Mouse (Mus musculus) frontal cortex, adult 2 months (tissue): ENCODE measurements around the gene Card10. TPM values are rescaled to one million over a fixed set of nuclear protein-coding genes. Genes with fewer than 3 reads are reported as not detected.

Experiments used
- DNase-seq, 2 experiments: peaks; one replicate each; pipeline ENCODE4 v3.0.0; 2022; ENCODE audit warnings: low spot score in 1 of 2; ENCODE audit errors: extremely low spot score in 1 of 2
- polyA plus RNA-seq: library from polyadenylated mRNA; depleted of rRNA; stranded (reverse); fragments of >200 nt; gene quantifications from 2 replicates; pipeline ENCODE4 v1.2.3, GENCODE M21; 2012

Card10 gene
- polyA plus RNA-seq, 1 experiment, result 12.0 TPM

DNA sequence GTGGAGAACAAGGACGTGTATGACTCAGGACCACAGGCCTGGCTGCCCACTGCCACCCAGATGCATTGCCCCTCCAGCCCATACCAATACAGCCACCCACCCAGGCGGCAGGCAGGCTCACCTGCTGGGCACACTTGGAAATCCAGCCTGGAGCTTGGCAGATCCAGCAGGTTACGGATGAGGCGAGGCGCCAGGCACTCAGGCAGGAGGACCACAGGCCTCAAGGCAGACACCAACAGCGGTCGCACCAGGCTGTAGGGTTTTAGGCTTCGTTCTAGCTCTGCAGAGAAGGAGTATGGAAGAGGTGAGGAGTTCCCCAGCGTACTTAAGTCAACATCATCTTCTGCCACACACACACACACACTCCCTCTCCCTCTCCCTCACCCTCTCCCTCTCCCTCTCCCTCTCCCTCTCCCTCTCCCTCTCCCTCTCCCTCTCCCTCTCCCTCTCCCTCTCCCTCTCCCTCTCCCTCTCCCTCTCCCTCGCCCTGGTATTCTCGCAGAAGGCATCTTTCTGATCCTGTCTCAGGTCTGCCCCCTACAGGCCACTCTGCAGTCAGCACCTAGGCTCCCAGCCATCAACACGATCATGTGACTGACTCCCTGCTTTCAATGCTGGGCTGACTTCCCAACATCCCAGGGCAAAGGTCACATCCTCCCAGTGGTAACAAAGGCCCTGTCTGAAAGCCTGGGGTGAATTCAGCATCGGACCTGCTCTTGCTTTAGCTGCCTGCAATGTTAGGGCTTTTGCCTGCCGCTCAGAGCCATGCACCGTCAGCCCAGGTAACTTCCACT lies 24.6 kb downstream of the Card10 start:
- peak; percentile 89 to 96 for DNase-seq

DNA sequence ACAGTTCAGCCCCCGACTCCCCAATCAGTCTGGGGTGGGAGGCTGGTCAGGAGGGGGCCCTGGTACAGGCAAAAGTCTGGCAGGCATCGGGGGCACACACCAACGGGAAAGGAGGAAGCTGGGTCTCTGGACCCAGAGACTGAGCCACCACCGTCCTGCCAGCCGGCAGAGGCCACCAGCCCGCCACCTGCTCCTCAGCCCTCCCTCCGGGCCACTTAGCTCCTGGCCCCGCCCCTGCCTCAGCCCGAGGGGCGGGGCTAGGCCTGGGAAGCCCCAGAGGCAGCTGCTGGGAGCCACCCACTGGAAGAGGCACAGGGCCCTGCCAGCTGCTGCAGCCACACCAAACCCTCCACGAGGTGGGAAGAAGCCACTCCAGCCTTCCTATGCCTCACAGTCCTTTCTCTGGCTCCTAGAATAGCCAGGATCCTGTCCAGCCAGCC lies 29.5 kb downstream of the Card10 start, which contains the start of gene Mfng:
TSS of gene Mfng (minus strand) at position 186 of the 440 bp plus-strand sequence.
- peak in 1 of 2 experiments; percentile 31 for DNase-seq

DNA sequence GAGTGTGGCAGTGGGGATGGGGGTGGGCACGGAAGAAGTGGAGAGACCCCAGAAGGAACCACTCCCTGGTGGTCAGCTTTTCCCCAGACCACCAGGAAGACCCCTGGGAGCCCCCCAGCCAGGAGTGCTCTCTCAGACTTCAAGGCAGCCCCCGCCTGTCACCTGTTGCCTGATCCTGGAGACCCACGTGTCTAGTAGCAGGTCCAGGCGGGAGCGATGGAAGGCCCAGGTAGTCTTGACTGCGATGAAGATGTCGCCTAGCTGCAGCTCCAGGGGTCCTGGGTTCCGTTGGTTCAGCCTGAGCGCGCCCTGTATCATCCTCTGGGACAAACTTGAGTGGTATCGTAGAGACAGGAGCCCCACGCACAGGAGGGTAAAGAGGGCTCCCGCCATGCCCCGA lies 30.0 kb downstream of the Card10 start:
- DNase-seq, result no peak

DNA sequence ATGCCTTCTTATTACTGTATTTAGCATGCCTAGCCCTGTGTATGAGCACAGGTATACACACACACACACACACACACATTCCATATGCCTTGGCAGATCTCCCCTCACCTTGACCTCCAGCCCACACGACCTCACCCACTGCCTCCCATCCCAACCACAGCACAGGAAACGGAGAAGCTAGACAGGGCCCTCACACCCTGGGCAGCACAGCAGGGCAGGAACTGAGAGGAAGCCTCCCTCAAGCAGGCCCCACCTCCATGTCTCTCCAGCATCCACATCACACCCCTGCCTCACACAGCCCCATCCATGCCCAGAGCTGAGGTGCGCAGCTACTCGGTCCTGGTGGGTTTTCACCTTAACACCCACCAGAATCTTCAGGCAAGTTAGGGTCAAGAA lies 30.5 kb downstream of the Card10 start:
- no peak for DNase-seq

DNA sequence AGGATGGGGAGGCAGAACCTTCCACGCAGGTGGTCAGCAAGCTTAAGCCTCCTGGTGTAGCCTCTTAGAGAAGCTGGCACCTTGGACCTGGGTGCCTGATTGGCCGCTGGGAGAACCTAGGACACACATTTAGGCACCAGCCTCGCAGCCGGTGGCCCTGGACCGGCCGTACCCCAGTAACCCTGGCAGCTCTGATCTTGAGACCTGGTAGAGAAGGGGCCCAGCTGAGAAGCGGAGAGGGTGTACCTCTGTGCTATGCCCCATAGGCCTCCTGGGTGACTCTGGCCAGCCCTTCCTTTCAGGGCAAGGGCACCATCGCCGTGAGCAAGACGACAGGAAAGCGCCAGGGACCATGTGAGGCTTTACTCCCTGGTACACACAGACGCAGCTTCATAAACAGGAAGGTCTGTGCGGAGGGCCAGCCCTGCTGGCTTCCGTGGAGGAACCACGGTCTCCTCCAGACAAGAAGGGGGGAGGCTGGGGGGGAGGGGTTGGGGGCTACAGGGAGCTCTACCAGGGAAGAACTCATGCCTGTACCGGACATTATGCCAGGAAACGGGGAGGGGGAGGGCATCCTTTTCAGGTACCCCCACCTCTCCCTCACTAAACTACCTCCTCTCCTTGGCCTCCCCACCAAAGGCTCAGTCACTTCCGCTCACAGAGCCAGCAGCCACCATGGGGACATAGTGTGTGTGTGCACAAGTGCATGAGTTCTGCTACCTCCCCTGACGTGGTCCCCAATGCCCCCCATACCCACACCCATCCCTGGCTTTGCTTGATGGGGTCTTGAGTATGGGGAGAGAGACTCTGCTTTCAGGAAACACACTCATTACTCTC lies 31.1 kb downstream of the Card10 start:
- DNase-seq, result no peak

DNA sequence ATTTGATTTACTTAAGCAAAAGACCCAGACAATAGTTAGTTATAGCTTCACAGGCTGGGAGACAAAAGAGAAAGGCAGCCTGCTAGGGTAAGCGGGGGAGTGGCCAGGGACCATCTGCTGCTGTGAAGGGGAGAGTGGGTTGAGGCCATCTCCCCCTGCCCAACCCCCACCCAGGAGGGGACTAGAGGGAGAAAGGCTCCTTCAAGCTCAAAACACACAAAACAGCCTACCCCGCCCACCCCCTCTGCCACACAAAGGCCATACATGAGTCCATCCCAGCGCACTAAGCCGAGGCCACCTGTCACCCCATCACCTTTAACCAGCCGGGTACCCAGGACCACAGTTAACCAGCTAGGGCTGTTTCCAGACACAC lies 31.9 kb downstream of the Card10 start:
- DNase-seq, result no peak

DNA sequence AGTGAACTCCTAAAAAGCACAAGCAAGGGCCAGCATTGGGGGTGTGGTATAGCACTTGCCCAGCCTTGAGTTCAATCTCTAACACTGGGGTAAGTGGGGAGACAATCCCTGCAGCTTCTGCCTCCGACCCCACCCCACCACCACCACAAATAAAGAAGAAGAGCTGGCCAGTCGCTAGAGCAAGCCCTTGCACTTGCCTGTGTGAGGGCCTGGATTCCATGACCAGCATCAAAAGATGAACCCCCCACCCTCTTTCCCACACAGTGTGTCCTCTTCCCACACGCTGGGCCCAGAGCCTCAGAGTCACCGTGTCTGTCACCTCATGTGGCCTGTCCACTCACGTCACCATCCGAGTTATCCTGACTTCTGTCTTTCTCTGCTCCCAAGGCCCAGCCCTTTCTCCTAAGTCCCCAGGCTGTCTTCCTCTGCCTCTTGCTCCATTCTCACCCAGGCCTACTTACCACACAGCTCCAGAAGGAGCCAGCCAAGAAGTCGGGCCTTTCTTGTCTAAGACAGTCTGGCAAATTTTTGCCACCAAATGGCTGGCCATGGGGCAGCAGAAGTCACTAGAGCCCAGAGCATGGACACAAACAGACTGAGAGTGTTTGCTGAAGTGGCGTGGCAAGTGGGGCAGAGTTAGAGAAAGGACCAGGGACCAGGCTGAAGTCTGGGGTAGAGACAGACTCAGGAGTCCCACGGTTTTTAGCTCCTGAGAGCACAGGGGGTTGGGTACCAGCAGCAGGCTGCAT lies 32.4 kb downstream of the Card10 start:
- no peak for DNase-seq

DNA sequence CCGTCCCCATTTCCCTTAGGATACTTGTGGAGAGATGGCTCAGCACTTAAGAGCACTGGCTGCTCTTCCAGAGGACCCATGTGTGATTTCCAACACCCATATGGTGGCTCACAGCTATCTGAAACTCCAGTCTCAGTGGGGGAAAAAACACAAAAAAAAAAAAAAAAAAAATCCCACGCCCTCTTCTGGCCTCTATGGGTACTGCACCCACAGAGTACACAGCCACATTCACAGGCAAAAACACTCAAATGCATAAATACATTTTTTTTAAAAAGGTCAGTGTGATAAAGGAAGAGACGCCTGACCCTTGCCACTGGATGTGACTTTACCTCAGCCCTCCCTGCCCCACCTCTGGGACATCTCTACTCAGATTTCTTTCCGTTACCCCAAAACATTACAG lies 33.8 kb downstream of the Card10 start:
- no peak for DNase-seq

DNA sequence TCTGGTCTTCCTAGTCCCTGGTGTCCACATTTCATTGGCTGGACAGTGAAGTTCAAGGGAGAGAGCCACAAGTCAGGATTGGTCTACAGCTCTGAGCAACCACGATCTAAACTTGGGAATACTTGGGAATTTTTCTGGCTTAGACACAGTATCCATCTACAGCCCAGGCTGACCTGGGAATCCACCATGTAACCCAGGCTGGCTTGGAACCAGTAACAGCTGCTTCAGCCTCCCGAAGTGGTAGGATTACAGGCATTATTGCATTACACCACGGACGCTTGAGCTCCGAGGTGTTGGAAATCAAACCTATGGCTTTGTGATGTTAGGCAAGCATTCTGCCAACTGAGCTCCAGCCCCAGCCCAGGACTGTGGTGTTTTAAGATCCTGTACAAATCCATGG lies 39.1 kb downstream of the Card10 start:
- DNase-seq, result no peak

DNA sequence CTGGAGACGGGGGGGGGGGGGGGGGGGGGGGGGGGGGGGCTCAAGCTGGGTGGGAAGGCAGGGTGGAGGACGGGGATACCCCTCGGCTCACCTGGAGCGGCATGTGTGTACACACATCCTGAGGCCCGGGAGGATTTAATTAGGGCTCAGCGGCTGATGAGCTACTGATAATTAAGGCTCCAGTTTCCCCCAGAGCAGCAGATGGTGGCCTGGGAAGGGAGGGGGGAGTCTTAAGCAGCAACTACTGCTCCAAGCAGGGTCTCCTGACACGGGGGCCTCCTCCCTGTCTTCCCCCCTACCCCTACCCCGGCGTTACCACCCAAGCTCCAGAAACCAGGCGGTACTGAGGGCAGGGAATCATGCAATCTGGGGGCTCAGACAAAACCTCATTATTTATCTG lies 39.6 kb downstream of the Card10 start:
- no peak for DNase-seq

DNA sequence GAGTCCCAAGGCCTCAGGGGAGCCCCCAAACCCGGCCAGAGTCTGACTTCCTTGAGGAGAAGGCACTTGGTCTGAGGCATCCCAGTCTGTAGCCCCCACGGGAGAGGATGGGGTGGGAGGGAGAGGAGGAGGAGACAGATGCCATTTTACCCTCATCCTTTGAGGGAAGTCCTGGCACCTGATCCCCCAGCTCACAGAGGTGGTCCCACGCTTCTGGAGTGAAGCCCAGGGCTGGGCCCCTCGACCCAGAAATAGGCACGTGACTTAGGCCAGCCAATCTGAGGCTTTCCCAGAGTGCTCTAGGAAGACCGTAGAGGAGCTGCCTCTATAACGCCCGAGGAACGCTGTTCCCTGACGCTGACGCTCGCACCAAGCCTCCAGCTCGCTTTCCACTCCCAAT lies 41.7 kb downstream of the Card10 start:
- DNase-seq, result no peak

DNA sequence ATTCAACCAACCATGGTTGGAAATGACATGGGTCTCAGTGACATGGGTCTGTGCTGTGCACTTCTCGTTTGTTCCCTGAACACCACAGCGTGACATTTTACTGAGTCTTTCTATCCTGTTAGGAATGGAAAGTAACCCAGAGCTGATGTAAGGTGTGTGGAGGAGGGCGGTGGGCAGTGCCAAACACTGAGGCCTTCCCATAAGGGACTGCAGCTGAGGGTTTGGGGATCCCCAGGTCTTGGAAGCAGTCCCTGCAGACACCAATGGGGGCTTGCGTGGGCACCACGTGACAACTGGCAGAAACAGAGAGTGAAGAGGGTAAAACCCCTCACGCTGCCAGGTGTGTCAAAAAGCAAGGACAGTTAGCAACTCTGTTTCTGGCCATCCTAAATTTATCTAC lies 44.7 kb downstream of the Card10 start:
- no peak for DNase-seq

DNA sequence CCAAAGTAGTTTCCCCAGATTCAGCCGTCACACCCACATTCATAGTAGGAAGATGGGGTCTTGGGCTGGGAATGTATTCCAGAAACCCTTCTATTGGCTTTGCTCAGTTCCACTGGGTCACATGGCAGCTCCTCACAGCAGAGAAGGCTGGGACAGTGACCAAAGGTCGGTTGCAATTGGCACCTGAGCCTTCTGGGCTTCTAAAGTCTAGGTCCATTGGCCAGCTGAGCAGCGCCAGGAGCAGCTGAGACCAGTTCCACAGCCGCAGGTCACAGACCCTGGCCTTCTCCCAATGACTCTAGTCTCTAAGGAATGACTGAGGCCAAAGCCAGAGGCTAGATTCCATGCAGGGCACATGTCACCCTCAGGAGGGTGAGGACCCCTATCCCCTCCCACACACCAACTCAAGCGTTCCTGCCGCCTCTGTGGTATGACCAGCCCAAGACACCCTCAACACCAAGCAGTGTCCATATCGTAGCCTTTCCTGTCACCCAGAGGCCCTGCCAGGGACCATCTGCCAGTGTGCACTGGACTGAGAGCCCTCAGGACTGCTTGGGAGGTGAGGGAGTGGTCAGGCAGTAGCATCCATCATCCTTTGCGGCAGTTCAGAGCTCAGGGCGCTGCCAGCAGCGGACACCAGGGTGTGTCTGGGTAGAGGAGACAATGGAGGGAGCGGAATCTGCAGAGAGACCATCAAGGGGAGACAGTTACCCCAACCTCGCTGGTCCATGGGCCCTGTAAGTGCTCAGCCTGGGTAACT lies 46.7 kb downstream of the Card10 start:
- no peak for DNase-seq

DNA sequence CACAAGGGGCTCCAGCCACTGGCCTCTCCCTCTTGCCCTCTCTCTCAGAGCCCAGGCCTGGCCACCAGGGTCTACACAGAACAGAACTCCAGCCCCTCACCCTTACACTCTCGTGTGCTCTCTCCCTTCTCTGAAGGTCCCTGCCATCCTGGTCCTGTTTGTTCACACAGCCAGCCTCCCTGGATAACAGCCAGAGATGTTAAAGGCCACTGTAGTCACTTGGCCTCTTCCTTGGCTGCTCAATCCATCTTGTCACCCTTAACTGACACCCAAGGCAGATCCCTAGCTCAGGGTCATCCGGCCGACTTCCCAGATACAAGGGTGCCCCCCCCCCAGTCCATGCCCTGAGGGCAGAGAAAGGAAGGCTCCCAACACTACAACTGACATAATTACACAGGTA lies 47.6 kb downstream of the Card10 start:
- DNase-seq, result no peak

DNA sequence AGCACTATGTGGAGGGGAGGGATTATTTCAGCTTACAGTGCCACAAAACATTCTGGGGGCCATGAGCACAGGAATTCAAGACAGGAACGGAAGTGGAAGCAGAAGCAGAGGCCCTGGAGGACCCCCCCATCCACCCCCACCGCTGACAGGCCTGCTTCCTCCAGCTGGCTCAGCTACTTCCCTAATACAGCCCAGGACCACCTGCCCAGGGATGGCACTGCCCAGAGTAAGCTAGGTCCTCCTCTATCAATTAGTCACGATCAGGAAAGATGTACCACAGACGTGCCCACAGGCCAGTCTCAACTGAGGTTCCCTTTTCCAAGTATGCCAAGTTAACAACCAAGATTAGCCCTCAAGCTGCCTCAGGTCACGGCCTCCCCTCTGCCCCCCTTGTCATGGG lies 48.7 kb downstream of the Card10 start:
- no peak for DNase-seq

DNA sequence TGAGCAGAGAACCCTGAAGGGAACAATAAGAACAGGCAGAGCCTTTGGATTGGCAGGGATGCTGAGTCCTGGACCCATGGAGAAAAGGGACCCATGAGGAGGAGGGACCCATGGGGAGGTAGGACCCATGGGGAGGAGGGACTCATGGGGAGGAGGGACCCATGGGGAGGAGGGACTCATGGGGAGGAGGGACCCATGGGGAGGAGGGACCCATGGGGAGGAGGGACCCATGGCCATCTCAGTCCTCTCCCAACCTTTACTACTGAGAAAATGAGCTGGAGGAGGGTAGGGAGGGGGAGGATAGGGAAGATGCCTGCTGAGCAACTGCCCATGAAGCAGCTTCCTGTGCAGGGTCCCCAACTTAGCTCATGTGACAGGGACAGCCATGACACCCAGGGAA lies 49.9 kb downstream of the Card10 start:
- no peak for DNase-seq

DNA sequence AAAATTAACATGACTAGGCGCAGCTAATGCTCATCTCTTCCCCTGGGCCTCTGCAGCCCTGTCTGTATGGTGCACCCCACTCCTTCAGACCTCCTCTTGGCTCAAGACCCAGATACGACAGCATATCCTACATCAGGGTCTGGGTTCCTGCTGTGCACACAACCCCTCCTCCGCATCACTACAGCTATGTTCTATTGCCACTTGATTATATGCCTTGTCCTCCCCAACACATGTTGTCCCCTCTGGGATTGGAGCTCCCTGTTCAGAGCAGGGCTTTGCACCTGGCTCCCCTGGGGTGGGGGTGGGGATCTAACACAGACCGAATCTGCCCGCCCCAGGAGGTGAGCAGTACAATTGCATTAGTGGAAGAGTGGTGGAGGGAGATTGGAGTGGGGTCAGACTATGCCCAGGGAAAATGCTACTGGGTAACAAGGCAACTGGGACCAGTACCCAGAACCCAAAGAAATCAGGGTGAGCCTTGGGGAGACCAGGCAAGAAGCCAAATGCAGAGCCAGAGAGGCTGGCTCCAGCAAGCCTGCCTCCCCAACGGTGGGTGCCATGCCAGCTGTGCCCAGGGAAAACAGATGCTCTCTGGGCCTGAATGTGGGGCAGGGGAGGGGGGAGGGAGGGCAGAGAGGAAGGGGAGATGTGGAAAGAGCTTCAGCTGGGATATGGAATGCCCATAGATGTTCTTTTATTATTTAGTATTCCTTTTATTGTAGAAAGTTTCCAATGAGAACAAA lies 52.1 kb downstream of the Card10 start:
- no peak for DNase-seq

DNA sequence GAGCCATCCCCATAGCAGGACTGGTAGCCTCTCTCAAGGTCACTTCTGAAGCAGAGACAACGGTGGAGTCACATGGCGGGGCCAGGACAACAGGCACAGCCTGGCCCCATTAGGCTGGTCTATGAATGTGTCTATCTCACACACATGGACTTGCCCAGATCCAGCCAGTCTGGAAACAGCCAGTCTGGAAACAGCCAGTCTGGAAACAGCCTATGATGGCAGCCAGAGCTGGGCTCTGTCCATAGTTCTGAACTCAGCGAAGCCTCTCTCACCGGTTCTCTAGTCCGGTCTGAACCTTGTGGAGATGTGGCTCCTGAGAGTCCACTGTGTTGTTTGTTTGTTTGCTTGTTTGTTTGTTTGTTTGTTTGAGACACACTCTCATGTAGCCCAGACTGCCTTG lies 53.0 kb downstream of the Card10 start:
- no peak for DNase-seq

DNA sequence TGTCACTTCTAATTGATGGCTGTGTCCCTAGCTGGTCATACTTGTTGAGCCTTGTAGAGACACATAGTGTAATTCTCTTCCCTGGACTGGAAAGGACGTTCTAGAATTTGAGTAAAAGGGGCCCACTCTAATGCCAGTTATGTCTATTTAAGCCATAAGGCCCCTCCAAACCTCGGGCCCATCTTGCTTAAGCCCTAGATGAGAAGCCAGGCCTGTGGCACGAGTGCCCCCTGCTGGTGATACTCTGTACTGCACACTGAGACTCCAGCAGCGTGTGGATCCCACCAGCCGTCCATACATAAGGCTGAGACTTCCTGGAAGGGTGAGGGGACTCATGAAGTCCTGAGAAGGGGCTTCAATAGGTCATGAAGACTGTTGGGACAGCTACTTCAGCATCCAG lies 58.6 kb downstream of the Card10 start:
- peak; percentile 54 to 94 for DNase-seq

DNA sequence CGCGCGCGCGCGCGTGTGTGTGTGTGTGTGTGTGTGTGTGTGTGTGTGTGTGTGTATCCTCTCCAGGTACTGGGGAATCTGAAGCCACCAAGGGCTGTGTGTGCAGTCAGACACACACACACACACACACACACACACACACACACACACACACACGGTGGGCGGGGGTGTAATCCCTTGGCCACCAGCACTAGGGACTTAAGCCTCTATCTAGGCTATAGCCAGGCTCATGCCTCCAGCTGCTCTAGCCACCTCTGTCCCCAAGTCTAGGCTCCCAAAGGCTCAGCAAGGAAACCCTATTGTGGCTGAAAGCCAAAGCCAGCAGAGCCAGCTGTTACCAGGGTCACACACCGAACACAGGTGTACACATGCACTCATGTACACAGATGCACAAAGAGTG lies 60.0 kb downstream of the Card10 start:
- no peak for DNase-seq
